Mouse (Mus musculus) testis, adult 2 months (tissue): ENCODE data around the gene Baiap3. TPM values are rescaled to one million over a fixed set of nuclear protein-coding genes. Genes with fewer than 3 reads are reported as not detected.

ENCODE experiments used
- H3K27ac ChIP-seq: fragments of 200-500 bp; 2 replicates; pipeline ENCODE4 v1.5.1; 2012; ENCODE audit warnings: low read depth, low read length; ENCODE audit not compliant: control insufficient read depth, insufficient read depth
- H3K27me3 ChIP-seq: fragments of 200-500 bp; 2 replicates; pipeline ENCODE4 v1.6.1; 2012; ENCODE audit warnings: mild to moderate bottlenecking, low read length, moderate library complexity; ENCODE audit not compliant: control insufficient read depth, insufficient read depth
- H3K36me3 ChIP-seq: fragments of 200-500 bp; 2 replicates; pipeline ENCODE4 v1.6.1; 2012; ENCODE audit warnings: mild to moderate bottlenecking, low read length; ENCODE audit not compliant: control insufficient read depth, insufficient read depth
- H3K4me1 ChIP-seq: fragments of 200-500 bp; 2 replicates; pipeline ENCODE4 v1.6.1; 2012; ENCODE audit warnings: low read length; ENCODE audit not compliant: control insufficient read depth, insufficient read depth
- H3K4me3 ChIP-seq: fragments of 200-500 bp; 2 replicates; pipeline ENCODE4 v1.5.1; 2012; ENCODE audit warnings: low read depth, mild to moderate bottlenecking, low read length, moderate library complexity, mixed read lengths; ENCODE audit not compliant: control insufficient read depth
- CTCF ChIP-seq: fragments of 200-500 bp; IDR thresholded peaks from 2 replicates; pipeline ENCODE4 v1.5.1; 2012; ENCODE audit warnings: low read depth, mild to moderate bottlenecking, inconsistent platforms, low read length, moderate library complexity; ENCODE audit not compliant: control insufficient read depth, insufficient read depth, insufficient replicate concordance
- POLR2A ChIP-seq: fragments of 200-500 bp; IDR thresholded peaks from 2 replicates; pipeline ENCODE4 v1.6.1; 2012; ENCODE audit warnings: low read depth, mild to moderate bottlenecking, inconsistent platforms, low read length, moderate library complexity; ENCODE audit not compliant: control insufficient read depth
- polyA plus RNA-seq: library from polyadenylated mRNA; depleted of rRNA; stranded (reverse); fragments of >200 nt; gene quantifications from 2 replicates; pipeline ENCODE4 v1.2.3, GENCODE M21; 2012; rRNA removed

Baiap3 gene
- polyA plus RNA-seq, 1 experiment = 3.8 TPM

- H3K4me3 ChIP-seq = no peak overlapping the region
- H3K27ac ChIP-seq = no peak overlapping the region
- TF ChIP-seq CTCF (no peak), POLR2A (no peak)
- peaks cover 3% of the 10 kb centered on the region for H3K4me1 ChIP-seq
- H3K36me3 ChIP-seq = no peaks in the 10 kb centered on the region
- H3K27me3 ChIP-seq = no peaks in the 10 kb centered on the region
These were observed 37.2 kb downstream of the Baiap3 start for GRCm38 (mm10) chr17:25218967-25219366.

- no peaks in the 10 kb centered on the region for H3K27me3 ChIP-seq
- H3K4me1 ChIP-seq = peaks cover 6% of the 10 kb centered on the region
- no peaks in the 10 kb centered on the region; the same call in 1 of the 2 replicates for H3K36me3 ChIP-seq
- H3K4me3 ChIP-seq = no peak overlapping the region
- H3K27ac ChIP-seq = no peak overlapping the region
- no peak for TF ChIP-seq POLR2A
- TF ChIP-seq CTCF = no peak
These were observed 40.7 kb downstream of the Baiap3 start for GRCm38 (mm10) chr17:25215431-25215830.

- Histone ChIP-seq H3K27ac (no peak overlapping the region), H3K36me3 (no peaks in the 10 kb centered on the region; the same call in 1 of the 2 replicates), H3K27me3 (no peaks in the 10 kb centered on the region), H3K4me1 (peaks cover 6% of the 10 kb centered on the region), H3K4me3 (no peak overlapping the region)
- TF ChIP-seq POLR2A (no peak), CTCF (no peak)
These were observed 44.5 kb downstream of the Baiap3 start for GRCm38 (mm10) chr17:25211705-25212104.

GRCm38 (mm10) chr17:25210680-25211466, 45.3 kb downstream of the Baiap3 start:
- TF ChIP-seq POLR2A (no peak), CTCF (no peak)
- Histone ChIP-seq H3K4me3 (no peak overlapping the region; the same call in 1 of the 2 replicates), H3K36me3 (no peaks in the 10 kb centered on the region; the same call in 1 of the 2 replicates), H3K27ac (no peak overlapping the region), H3K4me1 (peaks cover 6% of the 10 kb centered on the region), H3K27me3 (no peaks in the 10 kb centered on the region)

GRCm38 (mm10) chr17:25210006-25210405, 46.2 kb downstream of the Baiap3 start:
- Histone ChIP-seq H3K27ac (no peak overlapping the region), H3K4me3 (no peak overlapping the region), H3K36me3 (no peaks in the 10 kb centered on the region; the same call in 1 of the 2 replicates), H3K4me1 (peaks cover 8% of the 10 kb centered on the region), H3K27me3 (no peaks in the 10 kb centered on the region)
- no peak for TF ChIP-seq CTCF
- TF ChIP-seq POLR2A = no peak

- no peak for TF ChIP-seq POLR2A
- TF ChIP-seq CTCF = no peak
- no peaks in the 10 kb centered on the region for H3K27me3 ChIP-seq
- no peak overlapping the region for H3K27ac ChIP-seq
- no peak overlapping the region for H3K4me3 ChIP-seq
- H3K36me3 ChIP-seq = no peaks in the 10 kb centered on the region
- 0 out of 2 replicates have a peak, but pooled peaks cover 2% of the 10 kb centered on the region for H3K4me1 ChIP-seq
These were observed 53.8 kb downstream of the Baiap3 start for GRCm38 (mm10) chr17:25202401-25202800.

Other genes starting within 250 kb of the Baiap3 start
- gene Cramp1l, start 240.6 kb downstream of the Baiap3 start, polyA plus RNA-seq = 26.5 and 27.6 TPM in 2 replicates
- 130 and 146 TPM in 2 replicates for gene Ift140, start 240.3 kb downstream of the Baiap3 start, polyA plus RNA-seq
- gene Tmem204, start 172.8 kb downstream of the Baiap3 start, polyA plus RNA-seq = 4.1 and 5.2 TPM in 2 replicates
- 5.4 and 7.0 TPM in 2 replicates for gene Telo2, start 140.4 kb downstream of the Baiap3 start, polyA plus RNA-seq
- 0.23 and 0.40 TPM in 2 replicates for gene Ptx4, start 135.6 kb downstream of the Baiap3 start, polyA plus RNA-seq
- 14.1 and 14.8 TPM in 2 replicates for gene Clcn7, start 123.0 kb downstream of the Baiap3 start, polyA plus RNA-seq
- 22.6 and 23.5 TPM in 2 replicates for gene Ccdc154, start 93.9 kb downstream of the Baiap3 start, polyA plus RNA-seq
- gene Gm38655, start 80.9 kb downstream of the Baiap3 start, polyA plus RNA-seq = 0.36 and 0.83 TPM in 2 replicates
- 4.6 and 5.0 TPM in 2 replicates for gene BC003965, start 71.8 kb downstream of the Baiap3 start, polyA plus RNA-seq
- gene Unkl, start 68.0 kb downstream of the Baiap3 start, polyA plus RNA-seq = 11.2 and 11.7 TPM in 2 replicates
- gene Gnptg, start 16.2 kb downstream of the Baiap3 start, polyA plus RNA-seq = 20.2 and 24.5 TPM in 2 replicates
- 17.5 and 18.1 TPM in 2 replicates for gene Tsr3, start 16.2 kb downstream of the Baiap3 start, polyA plus RNA-seq
- gene Ube2i, start 18.3 kb upstream of the Baiap3 start, polyA plus RNA-seq = 226 and 232 TPM in 2 replicates
- 0.11 TPM in 1 of 2 replicates, not detected in the other for gene Prss34, start 42.0 kb upstream of the Baiap3 start, polyA plus RNA-seq
- gene Prss28, start 52.3 kb upstream of the Baiap3 start, polyA plus RNA-seq = not detected in 2 replicates
- gene Prss29, start 62.3 kb upstream of the Baiap3 start, polyA plus RNA-seq = not detected in 2 replicates
- 0.20 and 0.26 TPM in 2 replicates for gene Tpsab1, start 89.2 kb upstream of the Baiap3 start, polyA plus RNA-seq
- gene Tpsb2, start 109.9 kb upstream of the Baiap3 start, polyA plus RNA-seq = 0.10 and 0.61 TPM in 2 replicates
- gene Tpsg1, start 112.9 kb upstream of the Baiap3 start, polyA plus RNA-seq = not detected in 2 replicates
- gene Cacna1h, start 177.4 kb upstream of the Baiap3 start, polyA plus RNA-seq = 78.4 and 84.0 TPM in 2 replicates
- 341 and 400 TPM in 2 replicates for gene Tekt4, start 198.3 kb upstream of the Baiap3 start, polyA plus RNA-seq
- gene Sstr5, start 240.9 kb upstream of the Baiap3 start, polyA plus RNA-seq = 0.04 and 0.05 TPM in 2 replicates